Mouse (Mus musculus) MEL (cell line): ENCODE results near the gene Ivd.

ENCODE experiments used
- CTCF ChIP-seq, 3 experiments: IDR thresholded peaks in 2 of 3; conservative IDR thresholded peaks in 1 of 3; 2 replicates each; pipeline ENCODE4 v1.5.1; 2011 to 2012; ENCODE audit warnings: low read length in 3 of 3, low read depth in 2 of 3, mild to moderate bottlenecking in 2 of 3, improper control_type of control experiment in 1 of 3, inconsistent platforms in 1 of 3, mixed read lengths in 1 of 3, moderate library complexity in 1 of 3; ENCODE audit not compliant: control insufficient read depth in 1 of 3, insufficient read depth in 1 of 3, poor library complexity in 1 of 3, severe bottlenecking in 1 of 3
- EP300 ChIP-seq, 2 experiments: IDR thresholded peaks; 2 replicates each; pipeline ENCODE4 v1.6.1; 2011; ENCODE audit warnings: improper control_type of control experiment in 2 of 2, low read length in 2 of 2, low read depth in 1 of 2, mild to moderate bottlenecking in 1 of 2
- GATA1 ChIP-seq: IDR thresholded peaks from 2 replicates; pipeline ENCODE4 v1.6.1; 2011; ENCODE audit warnings: low read depth, low read length, improper control_type of control experiment
- HCFC1 ChIP-seq: IDR thresholded peaks from 2 replicates; pipeline ENCODE4 v1.6.1; 2012; ENCODE audit warnings: low read depth, mild to moderate bottlenecking, inconsistent platforms, low read length, improper control_type of control experiment, moderate library complexity
- POLR2A ChIP-seq, 2 experiments: IDR thresholded peaks; 2 replicates each; pipeline ENCODE4 v1.6.1; 2011 to 2012; ENCODE audit warnings: low read length in 2 of 2, mild to moderate bottlenecking in 2 of 2, control low read depth in 1 of 2, improper control_type of control experiment in 1 of 2, low read depth in 1 of 2, moderate library complexity in 1 of 2; ENCODE audit not compliant: control insufficient read depth in 1 of 2, insufficient read depth in 1 of 2, poor library complexity in 1 of 2
- TCF12 ChIP-seq: IDR thresholded peaks from 2 replicates; pipeline ENCODE4 v1.6.1; 2014; ENCODE audit warnings: low read depth, mild to moderate bottlenecking, inconsistent platforms, low read length, improper control_type of control experiment, moderate library complexity
- ZMIZ1 ChIP-seq: IDR thresholded peaks from 2 replicates; pipeline ENCODE4 v1.6.1; 2012; ENCODE audit warnings: low read depth, mild to moderate bottlenecking, inconsistent platforms, low read length, improper control_type of control experiment, moderate library complexity

DNA sequence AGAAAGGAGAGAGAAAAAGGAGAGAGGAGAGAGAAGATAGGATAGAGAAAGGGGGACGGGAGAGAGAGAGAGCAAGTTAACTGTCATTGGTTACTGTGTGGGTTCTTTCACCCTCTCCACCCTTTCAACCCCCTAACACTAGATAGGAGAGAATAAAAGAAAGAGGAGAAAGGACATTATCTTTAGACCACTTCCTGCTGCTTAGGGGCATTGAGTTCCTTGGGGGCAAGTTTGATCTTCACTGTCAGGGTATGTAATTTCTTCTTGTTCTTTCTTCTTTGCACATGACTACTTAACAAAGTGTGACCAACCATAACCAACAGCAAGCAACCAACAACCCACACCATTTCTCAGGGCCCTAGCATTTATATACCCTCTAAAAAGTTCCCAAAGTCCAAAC is 49.0 kb upstream of the Ivd start:
- peak; percentile 69 to 76 for TF ChIP-seq EP300 (IDR thresholded peaks at IDR 0.05; ENCODE audit: low read depth in 1 of 2, low read length in 2 of 2)
- peak in 1 of 2 experiments; percentile 38; a peak in 1 of 4 replicates for TF ChIP-seq POLR2A (IDR thresholded peaks at IDR 0.05; ENCODE audit: control insufficient read depth in 1 of 2, insufficient read depth in 1 of 2, low read depth in 1 of 2, low read length in 2 of 2, poor library complexity in 1 of 2)
- TF ChIP-seq CTCF (IDR thresholded peaks at IDR 0.05 in 2 of 3, conservative IDR thresholded peaks at IDR 0.05 in 1 of 3; ENCODE audit: control insufficient read depth in 1 of 3, insufficient read depth in 1 of 3, low read depth in 2 of 3, low read length in 3 of 3, poor library complexity in 1 of 3, severe bottlenecking in 1 of 3): no peak
- TF ChIP-seq TCF12: no peak
- TF ChIP-seq ZMIZ1: no peak; the same call in 1 of the 2 replicates
- TF ChIP-seq GATA1: peak; percentile 68
- TF ChIP-seq HCFC1: no peak
